Mouse (Mus musculus) cerebellum, adult 2 months (tissue): ENCODE measurements around the gene Gtf3c5. TPM values are rescaled to one million over a fixed set of nuclear protein-coding genes. Genes with fewer than 3 reads are reported as not detected.

Source experiments
- DNase-seq, 2 experiments: peaks; one replicate each; pipeline ENCODE4 v3.0.0; 2021
- H3K27ac ChIP-seq: fragments of 200-500 bp; 2 replicates; pipeline ENCODE4 v1.5.1; 2012; ENCODE audit warnings: low read length, control low read depth, inconsistent platforms; ENCODE audit not compliant: insufficient read depth
- H3K27me3 ChIP-seq: fragments of 200-500 bp; 2 replicates; pipeline ENCODE4 v1.6.1; 2012; ENCODE audit warnings: inconsistent platforms, mild to moderate bottlenecking, low read length, moderate library complexity; ENCODE audit not compliant: control insufficient read depth, insufficient read depth
- H3K4me1 ChIP-seq: fragments of 200-500 bp; 2 replicates; pipeline ENCODE4 v1.6.1; 2011; ENCODE audit warnings: low read length; ENCODE audit not compliant: control insufficient read depth, insufficient read depth
- H3K4me3 ChIP-seq: fragments of 200-500 bp; replicated peaks from 2 replicates; pipeline ENCODE3; 2011; ENCODE audit warnings: mild to moderate bottlenecking, low read depth, low read length, control low read depth; ENCODE audit not compliant: insufficient read depth
- CTCF ChIP-seq: fragments of 200-500 bp; IDR thresholded peaks from 2 replicates; pipeline ENCODE4 v1.5.1; 2011; ENCODE audit warnings: low read depth, mild to moderate bottlenecking, control low read depth, low read length, moderate library complexity, borderline replicate concordance; ENCODE audit not compliant: insufficient read depth
- POLR2A ChIP-seq: fragments of 200-500 bp; IDR thresholded peaks from 2 replicates; pipeline ENCODE4 v1.6.1; 2011; ENCODE audit warnings: low read length, control low read depth, borderline replicate concordance; ENCODE audit not compliant: insufficient read depth
- WGBS: fragments of 180-500 bp; shearing (Covaris S2); methylation state at CpG from one replicate; pipeline ENCODE4 v1.1.7; 2018; 5-methylcytosine and 5-hydroxymethylcytosine counted together
- polyA plus RNA-seq: library from polyadenylated mRNA; depleted of rRNA; stranded (reverse); fragments of >200 nt; gene quantifications from 2 replicates; pipeline ENCODE4 v1.2.3, GENCODE M21; 2012

Gene Gtf3c5
- polyA plus RNA-seq, 1 experiment, result 32.6 TPM

DNA sequence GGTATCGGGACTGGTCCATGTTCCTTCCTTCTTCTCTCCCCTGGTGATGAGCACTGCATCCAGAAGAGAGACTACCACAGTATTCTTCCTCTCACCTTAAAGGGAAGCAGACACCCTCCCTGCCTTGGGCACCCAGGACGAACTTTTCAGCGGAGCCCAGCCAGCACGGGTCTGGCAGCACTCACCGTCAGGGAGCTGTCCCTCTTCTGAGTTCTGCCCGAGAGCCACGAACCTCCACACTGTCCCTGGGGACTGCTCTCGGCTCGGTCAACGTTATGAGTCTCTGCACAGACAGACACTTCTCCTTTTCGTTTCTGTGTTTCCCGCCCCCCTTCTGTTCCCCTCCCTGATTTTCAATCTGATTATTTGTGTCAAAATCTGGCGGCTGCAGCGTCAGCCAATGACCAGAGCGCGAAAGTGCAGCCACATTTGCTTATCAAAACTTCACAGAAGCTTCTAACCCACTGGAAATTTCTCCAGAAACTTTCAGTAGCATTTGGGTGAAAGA lies 38.2 kb upstream of the Gtf3c5 start, which contains the start of gene Gfi1b:
TSS of gene Gfi1b (minus strand) at position 319 of the 508 bp plus-strand sequence.
- Histone ChIP-seq H3K4me1 (no peaks in the 10 kb centered on the region), H3K27ac (no peak within 1 kb of the TSS), H3K4me3 (no peak within 1 kb of the TSS), H3K27me3 (no peaks in the 10 kb centered on the region; the same call in 1 of the 2 replicates)
- no peak for TF ChIP-seq CTCF
- TF ChIP-seq POLR2A, result no peak
- no peak for DNase-seq
- 6% methylated on average over 16 of the region's 16 CpGs for WGBS

- DNase-seq, result no peak
- Histone ChIP-seq H3K27ac (no peak overlapping the region), H3K4me1 (no peaks in the 10 kb centered on the region), H3K27me3 (no peaks in the 10 kb centered on the region; the same call in 1 of the 2 replicates), H3K4me3 (no peak overlapping the region)
- TF ChIP-seq POLR2A (no peak), CTCF (no peak)
- WGBS, result 23% methylated on average over 2 of the region's 2 CpGs
These were observed 37.6 kb upstream of the Gtf3c5 start for GRCm38 (mm10) chr2:28621111-28621510.

DNA sequence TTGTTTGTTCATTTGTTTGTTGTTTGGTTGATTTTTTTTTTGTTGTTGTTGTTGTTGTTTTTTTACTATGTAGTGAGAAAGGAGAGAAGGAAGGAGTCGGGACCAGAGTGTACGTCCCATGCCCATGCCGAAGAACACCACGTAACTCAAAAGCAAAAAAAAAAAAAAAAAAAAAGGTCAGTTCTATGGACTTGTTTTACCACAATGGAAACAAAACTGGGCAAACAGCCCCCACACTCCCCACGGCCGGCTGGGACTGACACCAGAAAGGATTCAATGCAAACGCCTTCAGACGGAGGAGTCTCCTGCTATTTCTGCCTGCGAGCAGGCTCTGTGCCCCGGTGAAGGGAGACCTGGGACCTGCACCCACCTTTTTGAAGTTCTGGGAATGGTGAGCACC lies 37.0 kb upstream of the Gtf3c5 start:
- TF ChIP-seq POLR2A (no peak), CTCF (no peak)
- H3K27ac ChIP-seq, result no peak overlapping the region
- no peaks in the 10 kb centered on the region for H3K4me1 ChIP-seq
- H3K4me3 ChIP-seq, result no peak overlapping the region
- 63% methylated on average over 10 of the region's 10 CpGs for WGBS
- no peaks in the 10 kb centered on the region; the same call in 1 of the 2 replicates for H3K27me3 ChIP-seq
- no peak for DNase-seq

DNA sequence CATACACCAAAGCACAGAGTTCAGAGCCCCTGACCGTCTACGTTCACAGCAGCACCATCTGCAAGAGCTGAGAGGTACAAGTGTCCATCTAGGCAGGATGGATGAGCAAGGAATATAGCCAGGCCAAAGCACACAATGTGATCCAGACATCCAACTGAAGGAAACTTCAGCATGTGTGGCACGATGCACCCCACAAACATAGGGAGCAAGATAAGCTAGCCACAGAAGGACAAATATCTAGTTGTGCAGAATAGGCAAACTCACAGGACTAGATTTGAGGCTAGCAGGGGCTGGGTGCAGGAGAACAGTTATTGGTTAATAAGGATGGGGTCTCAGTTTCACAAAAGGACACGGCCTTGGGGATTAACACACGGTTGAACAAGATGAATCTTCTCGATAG lies 35.8 kb upstream of the Gtf3c5 start:
- TF ChIP-seq CTCF (no peak), POLR2A (no peak)
- WGBS, result 85% methylated on average over 6 of the region's 6 CpGs
- Histone ChIP-seq H3K27me3 (no peaks in the 10 kb centered on the region; the same call in 1 of the 2 replicates), H3K4me1 (no peaks in the 10 kb centered on the region), H3K27ac (no peak overlapping the region), H3K4me3 (no peak overlapping the region)
- no peak for DNase-seq

GRCm38 (mm10) chr2:28618777-28619336 lies 35.3 kb upstream of the Gtf3c5 start:
- TF ChIP-seq POLR2A (no peak), CTCF (no peak)
- WGBS, result 86% methylated on average over 6 of the region's 6 CpGs
- DNase-seq, result no peak
- no peak overlapping the region for H3K27ac ChIP-seq
- H3K27me3 ChIP-seq, result no peaks in the 10 kb centered on the region; the same call in 1 of the 2 replicates
- no peaks in the 10 kb centered on the region for H3K4me1 ChIP-seq
- no peak overlapping the region for H3K4me3 ChIP-seq

DNA sequence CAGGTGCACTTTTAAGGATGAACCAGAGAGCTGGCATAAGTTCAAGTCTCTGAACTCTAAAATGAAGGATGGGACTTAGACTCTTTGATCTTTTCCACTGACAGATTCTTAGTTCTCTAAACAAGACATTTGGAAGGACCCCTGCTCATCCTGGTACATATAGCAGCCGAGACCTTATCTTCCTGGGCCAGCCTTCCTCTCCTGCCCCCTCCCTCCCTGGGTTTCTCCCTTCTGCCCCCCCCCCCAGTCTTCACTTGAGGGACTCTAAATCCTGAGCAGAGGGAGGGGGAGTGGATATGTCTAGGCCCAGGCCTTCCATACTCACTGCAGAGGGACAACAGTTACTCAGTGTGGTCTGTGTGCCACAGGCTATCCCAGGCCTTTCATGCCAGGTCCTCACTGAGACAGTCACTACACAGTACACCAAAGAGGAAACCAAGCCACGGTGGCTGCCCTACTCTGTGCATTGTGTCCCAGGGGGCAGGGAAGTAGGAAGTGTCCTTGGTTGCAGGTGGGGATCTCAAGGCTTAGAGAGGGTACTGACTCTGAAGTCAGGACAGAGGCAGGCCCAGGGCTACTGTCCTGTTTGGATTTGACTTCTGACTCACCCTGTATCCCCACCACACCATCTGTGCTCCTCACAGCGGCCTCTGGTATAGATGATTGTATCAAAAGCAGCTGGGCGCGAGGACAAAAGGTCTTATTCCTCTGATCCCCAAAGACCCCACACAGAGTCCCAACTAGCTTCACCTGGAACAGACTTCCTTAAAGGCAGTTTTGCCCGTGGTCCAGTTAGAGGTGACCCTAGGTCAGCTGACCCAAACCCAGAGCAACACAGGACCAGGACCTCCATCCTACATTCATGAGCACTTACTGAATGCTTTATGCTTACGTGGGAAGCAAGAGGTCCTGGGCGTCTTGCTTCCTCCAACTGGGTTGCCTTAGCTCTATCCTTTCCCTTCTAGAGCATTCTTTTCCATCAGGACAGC lies 34.2 kb upstream of the Gtf3c5 start:
- Histone ChIP-seq H3K4me3 (no peak overlapping the region), H3K27me3 (no peaks in the 10 kb centered on the region; the same call in 1 of the 2 replicates), H3K4me1 (no peaks in the 10 kb centered on the region), H3K27ac (no peak overlapping the region)
- WGBS, result 81% methylated on average over 8 of the region's 8 CpGs
- DNase-seq, result no peak
- TF ChIP-seq CTCF (no peak), POLR2A (no peak)

DNA sequence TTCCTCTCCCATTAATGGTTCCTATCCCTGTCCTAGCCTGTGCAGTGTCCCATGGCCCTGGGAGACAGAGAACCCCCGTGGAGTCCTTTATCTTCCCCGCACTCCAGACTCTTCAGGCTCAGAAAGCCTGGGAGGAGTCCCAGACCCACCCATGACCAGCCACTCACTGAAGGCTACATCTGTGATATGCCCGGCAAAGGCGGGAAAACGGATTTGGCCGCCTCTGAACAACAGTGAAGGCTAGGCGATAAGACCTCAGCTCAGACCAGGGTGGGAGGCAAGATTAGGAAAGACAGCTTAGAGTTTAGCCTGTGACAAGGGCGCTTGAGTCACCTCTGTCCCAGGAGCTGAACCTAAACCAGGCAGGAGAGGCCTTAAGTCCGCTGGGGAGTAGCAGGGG lies 33.3 kb upstream of the Gtf3c5 start:
- no peaks in the 10 kb centered on the region; the same call in 1 of the 2 replicates for H3K27me3 ChIP-seq
- no peaks in the 10 kb centered on the region for H3K4me1 ChIP-seq
- 82% methylated on average over 9 of the region's 9 CpGs for WGBS
- H3K4me3 ChIP-seq, result no peak overlapping the region
- no peak for DNase-seq
- TF ChIP-seq POLR2A (no peak), CTCF (no peak)
- no peak overlapping the region for H3K27ac ChIP-seq
